Mouse (Mus musculus): Measurements from ENCODE around the gene Atp2c2.

Gene Atp2c2

GRCm38 (mm10) chr8:119699549-119700134, at the start of gene Atp2c2:
Gene Atp2c2 (plus strand): TSS chr8:119700009.
- DNase-seq (ENCODE audit: low read depth) = no peak

- DNase-seq (ENCODE audit: low read depth) = no peak
These were observed 48.5 kb upstream of the Atp2c2 start for GRCm38 (mm10) chr8:119651324-119651723.

GRCm38 (mm10) chr8:119656709-119657464, 42.9 kb upstream of the Atp2c2 start:
- DNase-seq (ENCODE audit: low read depth) = no peak

GRCm38 (mm10) chr8:119661081-119661480, 38.7 kb upstream of the Atp2c2 start:
- no peak for DNase-seq (ENCODE audit: low read depth)

- DNase-seq (ENCODE audit: low read depth) = no peak
These were observed 37.9 kb upstream of the Atp2c2 start for GRCm38 (mm10) chr8:119661892-119662291.

- no peak for DNase-seq (ENCODE audit: low read depth)
These were observed 36.4 kb upstream of the Atp2c2 start for GRCm38 (mm10) chr8:119663440-119663839.

GRCm38 (mm10) chr8:119665270-119665669, 34.5 kb upstream of the Atp2c2 start:
- no peak for DNase-seq (ENCODE audit: low read depth)

- DNase-seq (ENCODE audit: low read depth) = no peak
These were observed 33.4 kb upstream of the Atp2c2 start, which contains the start of gene Wfdc1 for GRCm38 (mm10) chr8:119666219-119666951. Gene Wfdc1 (plus strand): TSS chr8:119666365.

GRCm38 (mm10) chr8:119668447-119668846, 31.4 kb upstream of the Atp2c2 start:
- DNase-seq (ENCODE audit: low read depth) = no peak

- no peak for DNase-seq (ENCODE audit: low read depth)
These were observed 30.5 kb upstream of the Atp2c2 start for GRCm38 (mm10) chr8:119669284-119669683.

- DNase-seq (ENCODE audit: low read depth) = no peak
These were observed 29.3 kb upstream of the Atp2c2 start for GRCm38 (mm10) chr8:119670419-119671091.

GRCm38 (mm10) chr8:119673976-119674555, 25.7 kb upstream of the Atp2c2 start:
- DNase-seq (ENCODE audit: low read depth) = no peak

- DNase-seq (ENCODE audit: low read depth) = no peak
These were observed 24.4 kb upstream of the Atp2c2 start for GRCm38 (mm10) chr8:119675457-119675856.

GRCm38 (mm10) chr8:119676389-119676788, 23.4 kb upstream of the Atp2c2 start:
- peak; percentile 78 for DNase-seq (ENCODE audit: low read depth)

GRCm38 (mm10) chr8:119678138-119678843, 21.5 kb upstream of the Atp2c2 start:
- peak; percentile 48 for DNase-seq (ENCODE audit: low read depth)

GRCm38 (mm10) chr8:119679184-119679583, 20.6 kb upstream of the Atp2c2 start:
- no peak for DNase-seq (ENCODE audit: low read depth)

GRCm38 (mm10) chr8:119690602-119691001, 9.2 kb upstream of the Atp2c2 start:
- no peak for DNase-seq (ENCODE audit: low read depth)

- DNase-seq (ENCODE audit: low read depth) = no peak
These were observed 7.8 kb upstream of the Atp2c2 start for GRCm38 (mm10) chr8:119691989-119692388.

- no peak for DNase-seq (ENCODE audit: low read depth)
These were observed 5.1 kb upstream of the Atp2c2 start for GRCm38 (mm10) chr8:119694696-119695095.

- DNase-seq (ENCODE audit: low read depth) = no peak
These were observed 2.6 kb upstream of the Atp2c2 start for GRCm38 (mm10) chr8:119697163-119697562.

- no peak for DNase-seq (ENCODE audit: low read depth)
These were observed 849 bp upstream of the Atp2c2 start for GRCm38 (mm10) chr8:119698960-119699359.
